Mouse (Mus musculus) left cerebral cortex, adult 18-20 months (tissue): ENCODE measurements around the gene Boll. TPM values are rescaled to one million over a fixed set of nuclear protein-coding genes. Genes with fewer than 3 reads are reported as not detected.

ENCODE experiments used
- DNase-seq, 2 experiments: peaks; one replicate each; pipeline ENCODE4 v3.0.0; 2021 to 2022; ENCODE audit warnings: low spot score in 2 of 2, mixed read lengths in 1 of 2
- total RNA-seq, 2 experiments: library from RNA; stranded (reverse); gene quantifications; 2 replicates each; pipeline ENCODE4 v1.2.3; 2021

Gene Boll
- total RNA-seq, 2 experiments from 2014 or later: not detected

DNA sequence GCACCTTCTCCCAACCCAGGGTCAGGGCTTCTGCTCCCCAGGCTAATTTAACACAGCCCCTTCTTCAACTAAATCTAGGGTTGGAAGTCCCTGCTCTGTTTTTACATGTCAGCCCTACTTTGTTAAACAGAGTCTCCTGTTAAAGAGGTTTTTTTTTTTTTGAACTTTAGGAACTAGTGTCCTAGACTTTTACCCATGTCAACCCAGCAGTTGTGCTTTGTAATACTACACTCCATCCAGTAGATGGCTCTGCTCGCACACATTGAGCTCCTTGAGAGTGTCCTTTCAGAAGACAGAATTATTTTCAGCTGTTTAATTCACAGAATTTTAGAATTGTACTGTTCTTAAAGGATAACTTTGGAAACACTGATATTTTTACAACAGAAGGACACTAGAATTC lies 124.0 kb downstream of the Boll start:
- peak in 1 of 2 experiments; percentile 24 for DNase-seq

DNA sequence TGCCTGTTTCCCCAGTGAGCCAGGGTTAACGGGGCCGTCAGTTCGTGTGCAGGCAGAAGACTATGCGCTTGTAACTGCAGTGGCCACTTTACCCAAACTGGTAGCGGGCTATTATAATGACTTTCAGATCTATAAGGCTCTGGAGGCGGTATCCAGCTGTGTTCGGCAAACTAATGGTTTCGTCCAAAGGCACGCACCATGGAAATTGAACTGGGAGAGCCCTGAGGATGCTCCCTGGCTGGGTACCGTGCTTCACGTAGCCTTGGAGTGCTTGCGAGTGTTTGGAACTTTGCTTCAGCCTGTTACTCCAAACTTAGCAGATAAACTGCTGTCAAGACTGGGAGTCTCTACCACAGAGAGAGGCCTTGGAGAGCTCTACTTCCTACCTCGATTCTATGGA lies 124.8 kb downstream of the Boll start:
- peak in 1 of 2 experiments; percentile 9 for DNase-seq

DNA sequence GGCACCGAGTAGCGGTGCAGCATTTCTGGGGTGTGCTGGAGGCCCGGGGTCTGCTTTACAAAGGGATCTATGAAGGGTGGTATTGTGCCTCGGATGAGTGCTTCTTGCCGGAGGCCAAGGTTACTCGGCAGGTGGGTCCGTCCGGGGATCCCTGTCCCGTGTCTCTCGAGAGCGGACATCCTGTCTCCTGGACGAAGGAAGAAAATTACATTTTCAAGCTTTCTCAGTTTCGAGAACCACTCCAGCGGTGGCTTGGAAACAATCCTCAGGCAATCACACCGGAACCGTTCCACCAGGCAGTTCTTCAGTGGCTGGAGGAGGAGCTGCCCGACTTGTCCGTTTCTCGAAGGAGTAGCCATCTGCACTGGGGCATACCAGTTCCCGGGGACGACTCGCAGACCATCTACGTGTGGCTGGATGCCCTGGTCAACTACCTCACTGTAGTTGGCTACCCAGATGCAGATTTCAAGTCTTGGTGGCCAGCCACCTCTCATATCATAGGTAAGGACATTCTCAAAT lies 125.6 kb downstream of the Boll start:
- peak in 1 of 2 experiments; percentile 38 for DNase-seq

- DNase-seq: peak; percentile 96 to 97
These were observed 126.2 kb downstream of the Boll start, which contains the start of gene Mars2 for GRCm38 (mm10) chr1:55236890-55237642. Gene Mars2, plus strand, starts transcription at chr1:55237177.

DNA sequence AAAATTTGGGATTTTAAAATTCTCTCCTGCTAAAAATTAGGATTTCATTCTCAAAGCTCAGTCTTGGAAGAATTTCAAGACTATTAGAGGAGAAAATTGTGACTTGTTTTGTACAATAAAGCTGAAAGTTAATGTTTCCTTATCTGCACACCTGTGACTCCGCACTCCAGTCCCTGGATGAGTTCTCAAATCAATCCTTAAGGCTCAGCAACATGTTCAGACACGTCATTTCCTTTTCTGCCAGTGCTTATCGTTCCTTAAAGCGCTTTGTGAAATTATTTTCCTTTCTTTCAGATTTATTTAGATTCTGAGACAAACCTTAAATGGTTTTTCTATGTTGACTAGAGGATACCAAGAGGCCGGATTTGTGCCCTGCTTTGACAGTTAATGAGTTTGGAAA lies 126.8 kb downstream of the Boll start:
- no peak for DNase-seq

- DNase-seq: no peak
These were observed 128.3 kb downstream of the Boll start for GRCm38 (mm10) chr1:55234910-55235520.

GRCm38 (mm10) chr1:55228256-55228884 lies 134.9 kb downstream of the Boll start:
- no peak for DNase-seq

GRCm38 (mm10) chr1:55227376-55227775 lies 135.9 kb downstream of the Boll start:
- no peak for DNase-seq

DNA sequence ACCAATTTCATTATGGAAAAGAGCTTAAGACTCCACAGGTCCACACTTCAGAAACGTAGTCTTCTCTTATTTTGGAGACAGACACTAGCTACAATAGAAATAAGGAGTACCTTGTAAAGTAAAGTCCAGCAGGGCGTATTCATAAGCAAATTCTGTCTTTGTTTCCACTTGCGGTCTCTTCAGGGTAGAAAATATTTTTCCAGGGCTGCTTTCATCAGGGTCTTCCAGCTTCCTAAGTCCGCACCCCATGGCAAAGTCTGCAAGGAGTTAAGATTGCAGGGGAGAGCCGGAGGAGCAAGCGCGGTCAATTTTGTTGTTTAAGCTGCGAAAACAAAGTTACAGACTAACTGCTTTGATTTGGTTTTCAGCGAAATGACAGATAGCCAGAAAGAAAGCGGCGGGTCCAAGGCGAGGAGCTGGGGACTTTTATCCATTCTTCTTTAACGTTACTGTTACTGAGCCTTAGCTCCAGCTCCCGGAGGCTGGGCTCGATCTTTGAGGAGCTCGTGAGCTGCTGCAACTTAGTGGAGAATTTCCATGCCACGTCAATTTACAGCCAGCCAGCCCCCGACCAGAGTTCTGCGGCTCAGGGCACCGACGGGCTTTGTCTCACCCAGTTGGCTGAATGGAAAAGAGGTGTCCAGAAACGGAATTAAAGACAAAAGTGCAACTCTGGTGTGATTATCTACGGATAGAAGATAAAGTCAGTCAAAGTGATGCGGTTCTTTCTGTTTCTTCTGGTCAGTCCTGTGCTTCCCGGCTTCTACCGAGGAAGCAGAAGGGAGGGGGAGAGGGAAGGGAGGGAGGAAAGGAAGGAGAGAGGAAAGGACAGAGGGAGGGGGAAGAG lies 137.0 kb downstream of the Boll start, which contains the start of gene Rftn2:
Gene Rftn2, minus strand, starts transcription at position 772 of the 847 bp plus-strand sequence.
- peak in 1 of 2 experiments; percentile 17 for DNase-seq

GRCm38 (mm10) chr1:55225398-55225797 lies 137.9 kb downstream of the Boll start:
- DNase-seq: no peak

GRCm38 (mm10) chr1:55224111-55224510 lies 139.2 kb downstream of the Boll start:
- no peak for DNase-seq

DNA sequence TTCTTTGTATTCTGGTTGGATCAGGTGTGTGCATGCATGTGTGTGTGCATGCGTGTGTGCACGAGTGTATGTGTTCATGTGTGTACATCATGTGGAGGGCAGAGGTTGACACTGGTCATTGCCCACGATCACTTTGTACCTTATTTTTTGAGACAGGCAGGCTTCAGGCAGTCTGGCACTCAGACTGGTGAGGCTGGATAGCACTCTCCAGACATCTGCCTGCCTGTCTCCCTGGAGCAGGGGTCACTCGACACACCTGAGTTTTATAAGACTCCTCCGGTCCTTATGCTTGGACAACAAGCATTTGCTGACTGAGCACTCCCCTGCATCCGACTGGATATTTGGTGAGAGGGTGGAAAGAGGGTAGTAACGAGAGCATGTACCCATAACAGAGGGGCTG lies 140.2 kb downstream of the Boll start:
- DNase-seq: no peak

DNA sequence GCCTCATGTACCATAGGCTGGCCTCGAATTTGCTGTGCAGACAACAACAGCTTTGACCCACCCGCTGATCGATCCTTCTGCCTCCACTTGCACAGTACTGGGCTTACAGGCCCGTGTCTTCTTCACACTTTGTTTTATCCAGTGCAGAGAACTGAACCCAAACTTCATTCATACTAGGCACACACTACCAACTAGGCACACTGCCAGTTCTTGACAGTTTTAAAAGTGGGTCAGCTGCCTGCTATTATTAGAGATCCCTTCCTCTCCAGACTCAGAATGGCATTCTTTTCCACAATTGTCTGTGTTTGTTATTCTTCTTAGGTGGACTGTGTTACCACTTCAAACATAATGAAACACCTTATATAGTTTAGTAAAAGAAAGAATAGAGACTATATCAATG lies 141.9 kb downstream of the Boll start:
- DNase-seq: peak in 1 of 2 experiments; percentile 17

GRCm38 (mm10) chr1:55217191-55217590 lies 146.1 kb downstream of the Boll start:
- DNase-seq: no peak

- no peak for DNase-seq
These were observed 148.0 kb downstream of the Boll start for GRCm38 (mm10) chr1:55215185-55215813.

GRCm38 (mm10) chr1:55213936-55214335 lies 149.3 kb downstream of the Boll start:
- no peak for DNase-seq

GRCm38 (mm10) chr1:55213475-55213874 lies 149.8 kb downstream of the Boll start:
- no peak for DNase-seq

GRCm38 (mm10) chr1:55212771-55213170 lies 150.5 kb downstream of the Boll start:
- DNase-seq: no peak

DNA sequence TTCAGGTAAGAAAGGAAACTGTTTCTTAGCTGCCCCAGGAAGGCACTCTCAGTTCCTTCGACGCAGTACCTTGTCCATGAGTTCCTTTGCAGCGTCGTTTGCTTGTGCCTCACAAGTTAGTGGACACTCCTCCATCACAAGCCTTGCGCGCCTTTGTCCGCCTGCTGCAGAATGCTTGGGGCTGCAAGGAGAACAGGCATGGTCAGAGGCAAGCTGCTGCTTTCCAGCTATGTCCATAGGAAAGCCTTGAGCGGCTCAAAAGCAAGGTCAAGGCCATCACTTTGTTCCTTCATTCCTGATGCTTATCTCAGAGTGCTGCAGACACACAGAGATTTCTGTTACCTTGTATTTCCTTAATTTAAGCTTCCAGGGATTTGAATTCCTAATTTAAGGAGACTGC lies 152.2 kb downstream of the Boll start:
- DNase-seq: no peak

DNA sequence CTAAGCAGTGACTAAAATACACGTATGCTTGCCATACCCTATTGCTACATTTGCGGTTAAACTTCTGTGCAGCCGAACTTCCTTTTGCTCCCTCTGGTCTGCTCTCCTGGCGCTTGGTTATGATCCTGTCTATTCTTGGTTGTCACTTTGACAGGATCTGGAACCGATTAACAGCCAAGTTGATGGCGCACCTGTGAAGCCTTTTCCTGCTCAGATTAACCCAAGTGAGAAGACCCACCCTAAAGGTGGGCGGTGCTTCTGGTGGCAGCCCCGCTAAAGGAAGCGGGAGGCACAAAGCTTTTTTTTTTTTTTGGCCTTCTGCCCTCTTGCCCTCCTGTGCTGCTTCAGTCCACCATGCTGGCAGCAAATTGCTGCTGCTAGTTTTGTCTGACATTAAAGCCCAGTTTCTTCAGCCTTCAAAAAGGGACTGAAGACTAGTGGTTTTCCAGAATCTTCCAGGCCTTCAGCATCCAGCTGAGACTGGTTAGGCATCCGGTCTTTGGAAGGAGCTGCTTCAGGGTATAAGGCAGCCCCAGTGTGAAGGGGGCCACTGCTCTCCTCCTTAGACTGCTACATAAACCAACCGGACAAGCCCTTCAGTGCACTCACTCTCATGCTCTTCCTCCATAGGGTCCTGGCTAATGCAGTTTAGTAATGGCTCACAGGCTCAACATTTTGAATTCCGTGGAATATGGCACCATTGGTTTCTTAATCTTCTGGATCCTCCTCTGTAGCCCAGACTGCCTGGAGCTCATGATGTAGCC lies 152.9 kb downstream of the Boll start:
- DNase-seq: no peak
